Mouse (Mus musculus): ENCODE results near the gene Olfr1555-ps1. TPM values are rescaled to one million over a fixed set of nuclear protein-coding genes. Genes with fewer than 3 reads are reported as not detected.

Gene Olfr1555-ps1
- not detected for total RNA-seq (2023)

DNA sequence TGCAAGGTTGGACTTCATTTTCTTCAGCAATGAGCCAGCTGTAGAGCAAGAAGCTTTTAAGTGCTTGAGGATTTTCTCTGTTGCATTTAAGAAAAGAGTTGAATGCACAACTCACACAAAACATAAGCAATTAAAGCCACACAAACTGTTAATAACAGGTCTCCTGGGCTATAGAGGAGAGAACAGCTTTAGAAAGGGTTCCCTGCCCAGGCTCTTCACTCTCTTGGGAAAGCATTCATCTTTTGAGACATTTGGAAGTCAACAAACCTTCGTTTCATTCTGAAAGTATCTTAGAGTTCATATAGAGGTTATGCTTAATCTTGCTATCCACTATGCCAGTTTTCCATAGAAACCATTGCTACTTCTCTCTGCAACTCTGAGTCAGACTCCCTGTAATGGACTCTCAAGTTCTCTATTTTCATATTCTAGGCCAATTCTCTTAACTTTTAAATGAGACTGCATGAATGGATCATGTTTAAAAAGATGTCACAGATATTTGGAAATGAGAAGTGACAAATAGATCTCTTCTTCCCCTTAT, at the start of gene Olfr1555-ps1:
Olfr1555-ps1 (minus strand) TSS at position 51 of the 538 bp plus-strand sequence.

DNA sequence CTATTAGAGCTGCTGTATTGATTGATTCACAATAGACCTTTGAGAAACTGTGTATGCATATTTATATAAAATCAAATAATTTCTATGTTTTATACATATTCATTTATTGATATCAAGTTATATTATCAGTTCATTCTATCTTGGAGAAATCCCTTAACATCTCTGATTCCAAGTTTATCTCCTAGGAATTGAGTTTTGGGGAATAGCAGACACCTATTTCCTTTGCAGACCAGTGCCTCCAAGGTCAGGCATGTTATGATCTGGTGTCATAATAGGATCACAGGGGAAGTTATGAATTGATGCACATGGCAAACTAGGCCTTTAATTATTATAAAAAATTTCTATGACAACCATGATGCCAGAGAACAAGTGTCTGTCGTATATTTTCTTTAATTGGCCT, 30.4 kb upstream of the Olfr1555-ps1 start, which contains the start of gene Olfr1431:
Olfr1431 (plus strand) TSS at position 301 of the 400 bp plus-strand sequence.

DNA sequence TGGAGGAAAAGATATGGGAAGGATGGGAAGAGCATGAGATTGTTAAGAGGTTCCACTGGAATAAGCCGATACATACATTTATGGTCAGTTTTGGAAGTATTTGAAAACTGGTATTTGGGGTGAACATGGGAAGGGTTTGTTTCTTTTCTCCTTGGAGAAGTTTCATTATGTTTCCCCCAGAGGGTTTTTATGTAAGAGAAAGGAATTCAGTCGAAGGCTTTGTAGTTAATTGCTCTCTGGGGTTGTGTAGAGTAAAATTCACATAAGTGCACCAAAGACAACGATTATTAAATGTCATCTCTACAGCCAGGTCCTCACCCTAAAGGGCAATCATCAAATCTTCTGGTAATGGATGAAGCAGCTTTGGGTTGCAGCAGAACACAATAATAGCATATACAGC, 46.8 kb downstream of the Olfr1555-ps1 start, which contains the start of gene Olfr76:
Olfr76 (minus strand) TSS at position 101 of the 400 bp plus-strand sequence.

GRCm38 (mm10) chr19:12115797-12116196, 54.1 kb downstream of the Olfr1555-ps1 start, which contains the start of gene Olfr1428:
Gene Olfr1428 (minus strand): TSS chr19:12115897.

Other genes starting within 250 kb of the Olfr1555-ps1 start
- 10 to 100 TPM; 49.4 to 51.5 TPM for gene Osbp, start 204.2 kb downstream of the Olfr1555-ps1 start, total RNA-seq (2023)
- gene Olfr1423, start 128.8 kb downstream of the Olfr1555-ps1 start, total RNA-seq (2023): not detected
- gene Olfr1424, start 107.4 kb downstream of the Olfr1555-ps1 start, total RNA-seq (2023): not detected
- not detected for gene Olfr1425, start 92.4 kb downstream of the Olfr1555-ps1 start, total RNA-seq (2023)
- gene Olfr1426, start 78.1 kb downstream of the Olfr1555-ps1 start, total RNA-seq (2023): not detected
- gene Olfr1427, start 66.8 kb downstream of the Olfr1555-ps1 start, total RNA-seq (2023): not detected
- not detected for gene Olfr1428, start 54.2 kb downstream of the Olfr1555-ps1 start, total RNA-seq (2023)
- not detected for gene Olfr76, start 46.9 kb downstream of the Olfr1555-ps1 start, total RNA-seq (2023)
- not detected for gene Olfr1431, start 30.5 kb upstream of the Olfr1555-ps1 start, total RNA-seq (2023)
- not detected for gene Olfr1432, start 62.5 kb upstream of the Olfr1555-ps1 start, total RNA-seq (2023)
- not detected for gene Olfr262, start 71.5 kb upstream of the Olfr1555-ps1 start, total RNA-seq (2023)
- gene Olfr235, start 90.9 kb upstream of the Olfr1555-ps1 start, total RNA-seq (2023): not detected
- gene Olfr1434, start 109.7 kb upstream of the Olfr1555-ps1 start, total RNA-seq (2023): not detected
- not detected for gene Olfr1436, start 129.0 kb upstream of the Olfr1555-ps1 start, total RNA-seq (2023)
- gene Olfr1437, start 155.0 kb upstream of the Olfr1555-ps1 start, total RNA-seq (2023): not detected
- gene Olfr1438-ps1, start 165.8 kb upstream of the Olfr1555-ps1 start, total RNA-seq (2023): not detected
- gene Olfr1440, start 217.2 kb upstream of the Olfr1555-ps1 start, total RNA-seq (2023): not detected
- not detected for gene Olfr1441, start 247.3 kb upstream of the Olfr1555-ps1 start, total RNA-seq (2023)